Comparison of ENCODE assay signal across 8 mouse cellular contexts in genomic region chr8:80847912-80848311, GRCm38 (mm10). TPM values are rescaled to one million over a fixed set of nuclear protein-coding genes. Genes with fewer than 3 reads are reported as not detected.
A peak's percentile ranks its signal among the peaks of the same experiment; 100 is the strongest.
DNase-seq lines count a peak whose midpoint lies in the region; ATAC-seq and TF ChIP-seq lines count a peak whose summit lies in the region.

No protein-coding gene starts in this region.

- H3K9ac ChIP-seq in kidney, embryonic 16.5 days (replicated peaks; ENCODE audit: low read length), result 0 out of 2 replicates have a peak overlapping the region, but pooled peaks have one; percentile 14
- no peak overlapping the region for H3K9ac ChIP-seq in midbrain, postnatal 0 days (replicated peaks; ENCODE audit: low read length, poor library complexity, severe bottlenecking)
- H3K9ac ChIP-seq in forebrain, embryonic 12.5 days, result no peak overlapping the region

- H3K27me3 ChIP-seq in kidney, embryonic 16.5 days (ENCODE audit: insufficient read depth, low read length), result no peaks in the 10 kb centered on the region
- H3K27me3 ChIP-seq in midbrain, postnatal 0 days (ENCODE audit: insufficient read depth, low read length), result no peaks in the 10 kb centered on the region
- H3K27me3 ChIP-seq in forebrain, embryonic 12.5 days, result no peaks in the 10 kb centered on the region

- DNase-seq in layer of hippocampus, adult 2 months (ENCODE audit: low spot score in 2 of 2), result no peak
- no peak for DNase-seq in layer of hippocampus, adult 11-12 months (ENCODE audit: low spot score)
- DNase-seq in heart, adult 8-10 months (ENCODE audit: low spot score), result peak; percentile 83
- DNase-seq in lung, postnatal 4 days, result peak; percentile 72 to 83
- no peak for DNase-seq in midbrain, postnatal 0 days (ENCODE audit: low spot score)
- no peak for DNase-seq in cerebellum, postnatal 36 days

- no peaks in the 10 kb centered on the region for H3K36me3 ChIP-seq in kidney, embryonic 16.5 days (ENCODE audit: insufficient read depth, low read length)
- H3K36me3 ChIP-seq in midbrain, postnatal 0 days (ENCODE audit: insufficient read depth, low read length), result no peaks in the 10 kb centered on the region
- no peaks in the 10 kb centered on the region for H3K36me3 ChIP-seq in forebrain, embryonic 12.5 days (replicated peaks)

- no peak for TF ChIP-seq CTCF in layer of hippocampus, adult 2 months (conservative IDR thresholded peaks at IDR 0.05)
- no peak for TF ChIP-seq CTCF in midbrain, postnatal 0 days (IDR thresholded peaks at IDR 0.05)

- no peak overlapping the region for H3K4me3 ChIP-seq in layer of hippocampus, adult 2 months
- H3K4me3 ChIP-seq in kidney, embryonic 16.5 days (ENCODE audit: low read length), result no peak overlapping the region
- H3K4me3 ChIP-seq in midbrain, postnatal 0 days (ENCODE audit: low read depth, low read length), result no peak overlapping the region
- no peak overlapping the region for H3K4me3 ChIP-seq in forebrain, embryonic 12.5 days (replicated peaks)

- no peak for ATAC-seq in kidney, embryonic 16.5 days (ENCODE audit: low FRiP score, low TSS enrichment)
- no peak for ATAC-seq in midbrain, postnatal 0 days (ENCODE audit: low FRiP score)
- ATAC-seq in forebrain, embryonic 12.5 days (ENCODE audit: low FRiP score), result no peak

- no peaks in the 10 kb centered on the region for H3K9me3 ChIP-seq in kidney, embryonic 16.5 days (ENCODE audit: low read length)
- no peaks in the 10 kb centered on the region for H3K9me3 ChIP-seq in midbrain, postnatal 0 days (ENCODE audit: low read length)
- H3K9me3 ChIP-seq in forebrain, embryonic 12.5 days, result no peaks in the 10 kb centered on the region

- 0 out of 2 replicates have a peak overlapping the region, but pooled peaks have one; percentile 28 for H3K27ac ChIP-seq in layer of hippocampus, adult 2 months
- H3K27ac ChIP-seq in kidney, embryonic 16.5 days (ENCODE audit: low read length), result peak overlapping the region; percentile 27; the same call in 1 of the 2 replicates
- no peak overlapping the region for H3K27ac ChIP-seq in midbrain, postnatal 0 days (ENCODE audit: low read depth, low read length)
- H3K27ac ChIP-seq in forebrain, embryonic 12.5 days, result no peak overlapping the region

- H3K4me2 ChIP-seq in kidney, embryonic 16.5 days (replicated peaks; ENCODE audit: low read depth, low read length), result no peak overlapping the region
- no peak overlapping the region for H3K4me2 ChIP-seq in midbrain, postnatal 0 days (ENCODE audit: low read depth, low read length, poor library complexity, severe bottlenecking)
- H3K4me2 ChIP-seq in forebrain, embryonic 12.5 days, result no peak overlapping the region

- peaks cover 38% of the 10 kb centered on the region for H3K4me1 ChIP-seq in kidney, embryonic 16.5 days (ENCODE audit: insufficient read depth, low read length)
- no peaks in the 10 kb centered on the region for H3K4me1 ChIP-seq in midbrain, postnatal 0 days (ENCODE audit: insufficient read depth, low read length)
- H3K4me1 ChIP-seq in forebrain, embryonic 12.5 days, result no peaks in the 10 kb centered on the region; the same call in 1 of the 2 replicates

- 64% methylated on average over 9 of the region's 9 CpGs for WGBS in kidney, embryonic 16.5 days
- WGBS in midbrain, postnatal 0 days, result 67% methylated on average over 9 of the region's 9 CpGs
- 75% methylated on average over 9 of the region's 9 CpGs for WGBS in forebrain, embryonic 12.5 days

RNA-seq across cellular contexts. Expression of gene Gab1, which starts 32.4 kb away (rescaled TPM):
- total RNA-seq in layer of hippocampus, adult 2 months (2021), result 10 to 100 TPM; 14.8 to 17.5 TPM
- 10 to 100 TPM; 33.6 to 43.1 (median 40.6) TPM for total RNA-seq in heart, adult 8-10 months (2022)
- 14.7 and 15.6 TPM in 2 replicates for polyA plus RNA-seq in kidney, embryonic 16.5 days (2015; fragmentation: Nextera tagmentation; extraction: Ambion mirVana)
- 18.3 and 20.5 TPM in 2 replicates for total RNA-seq in midbrain, postnatal 0 days (2014; rRNA removed)
- polyA plus RNA-seq in midbrain, postnatal 0 days (2015; fragmentation: Nextera tagmentation; extraction: Ambion mirVana), result 8.7 TPM in 2 replicates
- 15.3 and 15.6 TPM in 2 replicates for polyA plus RNA-seq in forebrain, embryonic 12.5 days (2016; fragmentation: Nextera tagmentation; extraction: Ambion mirVana)

Comparison
In these comparisons a context has a peak if more than half of its experiments do, and no peak if none do; other contexts are left out.
1. DNase-seq: peak in heart, adult 8-10 months (single experiment) and lung, postnatal 4 days (2 of 2); none in layer of hippocampus, adult 2 months (0 of 2), layer of hippocampus, adult 11-12 months (single experiment), midbrain, postnatal 0 days (single experiment) and cerebellum, postnatal 36 days (0 of 2).
2. H3K27ac ChIP-seq: peak in layer of hippocampus, adult 2 months (single experiment) and kidney, embryonic 16.5 days (single experiment); none in midbrain, postnatal 0 days (single experiment) and forebrain, embryonic 12.5 days (single experiment).